Mouse (Mus musculus) limb, embryonic 13.5 days (tissue): ENCODE data around the gene Rhcg. TPM values are rescaled to one million over a fixed set of nuclear protein-coding genes. Genes with fewer than 3 reads are reported as not detected.

Source experiments
- ATAC-seq: fragments of 200-750 bp; cut with Nextera tagmentation; 2 replicates; pipeline ENCODE4 v1.8.0; 2017; ENCODE audit warnings: low read depth, moderate number of reproducible peaks, moderate TSS enrichment; ENCODE audit not compliant: low FRiP score
- H3K27ac ChIP-seq: fragments of 300-500 bp; sonication (generic); 2 replicates; pipeline ENCODE4 v1.5.1; 2015; ENCODE audit warnings: inconsistent platforms, mild to moderate bottlenecking, moderate library complexity
- H3K27me3 ChIP-seq: fragments of 300-500 bp; sonication (generic); 2 replicates; pipeline ENCODE4 v1.6.1; 2015; ENCODE audit warnings: mild to moderate bottlenecking, inconsistent platforms
- H3K36me3 ChIP-seq: fragments of 300-500 bp; sonication (generic); 2 replicates; pipeline ENCODE4 v1.6.1; 2015; ENCODE audit warnings: inconsistent platforms, mild to moderate bottlenecking, moderate library complexity
- H3K4me1 ChIP-seq: fragments of 300-500 bp; sonication (generic); 2 replicates; pipeline ENCODE4 v1.6.1; 2015; ENCODE audit warnings: inconsistent platforms
- H3K4me2 ChIP-seq: fragments of 300-500 bp; sonication (generic); replicated peaks from 2 replicates; pipeline ENCODE4 v1.6.1; 2015; ENCODE audit warnings: inconsistent platforms, mild to moderate bottlenecking, moderate library complexity
- H3K4me3 ChIP-seq: fragments of 300-500 bp; sonication (generic); 2 replicates; pipeline ENCODE4 v1.5.1; 2015; ENCODE audit warnings: moderate library complexity, mild to moderate bottlenecking, inconsistent platforms
- H3K9ac ChIP-seq: fragments of 300-500 bp; sonication (generic); 2 replicates; pipeline ENCODE4 v1.6.1; 2015; ENCODE audit warnings: mild to moderate bottlenecking, inconsistent platforms
- H3K9me3 ChIP-seq: fragments of 300-500 bp; sonication (generic); 2 replicates; pipeline ENCODE4 v1.6.1; 2016; ENCODE audit warnings: inconsistent platforms
- WGBS: fragments of 180-500 bp; shearing (Covaris S2); methylation state at CpG from one replicate; pipeline ENCODE4 v1.1.7; 2015; 5-methylcytosine and 5-hydroxymethylcytosine counted together
- polyA plus RNA-seq: library from polyadenylated mRNA; unstranded; fragments of >200 nt; fragmentation: Nextera tagmentation; extraction: Ambion mirVana; gene quantifications from 2 replicates; pipeline ENCODE4 v1.2.1, GENCODE M21; 2015

The Rhcg gene
- polyA plus RNA-seq, 1 experiment from 2014 or later = not detected

DNA sequence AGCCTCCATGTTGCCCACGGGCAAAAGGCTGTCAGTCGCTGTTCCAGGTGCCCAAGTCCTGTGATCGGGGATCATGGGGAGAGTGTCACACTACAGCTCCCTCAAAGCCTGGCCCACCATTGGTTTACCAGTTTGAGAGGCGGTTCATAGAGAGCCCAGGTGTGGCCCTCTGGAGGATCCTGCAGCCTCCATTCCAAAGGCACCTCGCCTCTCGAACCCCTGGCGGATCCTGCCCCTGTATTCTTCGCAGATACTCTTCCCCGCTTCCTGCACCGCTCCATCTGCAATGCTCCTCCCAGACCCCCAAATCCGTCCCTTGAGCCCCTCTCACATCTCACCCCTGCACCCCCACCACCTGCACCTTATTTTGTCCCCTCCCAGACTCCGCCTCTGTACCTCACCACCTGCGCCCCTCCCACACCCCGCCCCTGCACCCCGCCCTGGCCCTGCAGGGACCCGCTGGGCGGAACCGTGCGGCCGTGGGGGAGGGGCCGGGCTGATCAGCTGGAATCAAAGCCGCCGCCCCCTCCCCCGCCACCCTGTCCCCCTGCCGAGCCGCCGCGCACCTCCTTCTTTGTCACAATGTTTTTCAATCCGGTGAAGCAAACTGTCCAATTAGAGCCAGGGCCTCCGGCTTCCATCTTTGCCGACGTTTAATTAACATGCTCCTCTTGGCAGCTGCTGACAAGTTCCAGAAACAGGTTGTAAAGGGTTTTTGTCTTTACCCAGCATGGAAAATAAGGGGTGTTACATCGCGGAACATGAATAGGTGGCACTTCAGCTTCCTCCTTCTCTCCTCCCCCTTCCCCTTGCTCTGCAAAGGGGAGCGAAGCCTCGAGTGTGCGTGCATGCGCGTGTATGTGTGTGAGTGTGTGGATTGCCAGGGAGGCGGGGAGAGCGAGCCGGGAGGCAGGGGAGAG is 25.4 kb downstream of the Rhcg start:
- WGBS = under 1% methylated on average over 40 of the region's 42 CpGs
- Histone ChIP-seq H3K4me2 (peak overlapping the region; percentile 66), H3K27ac (no peak overlapping the region), H3K4me3 (peak overlapping the region; percentile 39), H3K27me3 (peaks cover 95% of the 10 kb centered on the region), H3K9ac (peak overlapping the region; percentile 15; the same call in 1 of the 2 replicates), H3K4me1 (peaks cover 16% of the 10 kb centered on the region), H3K36me3 (no peaks in the 10 kb centered on the region), H3K9me3 (peaks cover 8% of the 10 kb centered on the region)
- no peak; the same call in 1 of the 2 replicates for ATAC-seq

DNA sequence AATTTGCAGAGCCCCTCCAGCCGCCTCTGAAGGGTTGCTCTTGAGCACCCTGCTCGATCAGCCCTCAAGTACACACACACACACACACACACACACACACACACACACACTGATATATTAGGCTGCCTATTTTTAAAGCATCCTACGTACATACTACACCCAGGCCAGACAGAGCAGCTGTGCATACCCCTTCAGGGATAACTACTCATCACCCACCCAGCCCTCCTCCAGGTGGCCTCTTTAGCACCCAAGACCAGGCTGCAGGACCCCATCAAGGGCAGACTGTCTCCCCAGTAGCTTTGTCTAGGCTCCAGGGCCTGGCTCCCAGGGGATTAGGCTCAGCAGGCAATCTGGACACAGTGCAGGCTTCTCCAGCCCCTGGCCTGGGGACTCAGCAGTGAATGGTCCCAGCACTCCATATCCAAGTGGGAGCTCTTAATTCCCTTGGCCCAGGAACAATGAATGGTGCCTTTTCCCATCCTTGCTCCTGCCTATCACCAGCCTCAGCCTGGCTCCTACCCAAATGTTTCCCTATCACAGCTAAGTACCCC is 26.8 kb downstream of the Rhcg start:
- no peak overlapping the region for H3K9ac ChIP-seq
- H3K27ac ChIP-seq = no peak overlapping the region
- no peak overlapping the region for H3K4me2 ChIP-seq
- no peaks in the 10 kb centered on the region for H3K36me3 ChIP-seq
- H3K4me3 ChIP-seq = no peak overlapping the region
- H3K4me1 ChIP-seq = peaks cover 16% of the 10 kb centered on the region
- peaks cover 8% of the 10 kb centered on the region for H3K9me3 ChIP-seq
- 20% methylated on average over 3 of the region's 3 CpGs for WGBS
- no peak for ATAC-seq
- H3K27me3 ChIP-seq = peaks cover 89% of the 10 kb centered on the region

DNA sequence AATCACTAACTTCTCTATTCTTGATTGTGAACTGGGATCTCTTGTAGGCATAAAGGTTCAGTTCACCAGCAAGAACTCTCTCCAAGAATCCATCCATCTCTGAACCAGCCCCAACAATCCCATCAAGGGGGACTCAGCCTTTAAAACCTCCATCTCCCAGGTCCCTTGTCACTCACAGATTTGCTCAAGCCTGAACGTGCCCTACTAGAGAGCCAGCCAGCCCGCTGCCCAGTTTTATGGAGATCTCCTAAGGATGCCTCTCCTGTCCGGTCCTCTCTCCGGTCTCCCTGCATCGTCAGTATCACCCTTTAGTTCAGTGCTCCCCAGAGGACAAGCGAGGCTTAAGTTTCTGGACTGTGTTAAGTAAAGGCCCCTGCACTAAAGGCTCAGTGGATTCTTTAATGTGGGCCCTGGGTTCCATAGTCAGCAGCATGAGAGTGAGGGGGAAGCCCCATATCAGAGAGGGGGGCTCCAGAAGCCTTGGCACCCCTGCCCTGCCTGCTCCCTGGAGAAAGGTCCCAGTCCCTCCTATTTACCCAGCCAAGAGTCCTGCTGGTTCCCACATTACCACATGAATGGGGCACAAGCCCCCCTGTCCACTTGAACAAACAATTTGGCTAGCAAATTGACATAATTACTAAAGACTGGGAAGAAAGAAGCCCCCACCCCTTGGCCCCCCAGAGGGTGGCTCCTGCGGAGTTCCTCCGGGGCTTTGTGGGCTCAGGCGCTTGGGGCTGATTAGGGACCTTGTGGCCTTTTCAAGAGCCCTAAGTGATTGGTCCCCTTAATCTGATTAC is 27.5 kb downstream of the Rhcg start:
- Histone ChIP-seq H3K9ac (no peak overlapping the region), H3K9me3 (peaks cover 8% of the 10 kb centered on the region), H3K27ac (no peak overlapping the region), H3K4me2 (no peak overlapping the region), H3K27me3 (peaks cover 87% of the 10 kb centered on the region), H3K4me1 (peaks cover 16% of the 10 kb centered on the region), H3K36me3 (no peaks in the 10 kb centered on the region), H3K4me3 (no peak overlapping the region)
- 21% methylated on average over 9 of the region's 9 CpGs for WGBS
- no peak for ATAC-seq

DNA sequence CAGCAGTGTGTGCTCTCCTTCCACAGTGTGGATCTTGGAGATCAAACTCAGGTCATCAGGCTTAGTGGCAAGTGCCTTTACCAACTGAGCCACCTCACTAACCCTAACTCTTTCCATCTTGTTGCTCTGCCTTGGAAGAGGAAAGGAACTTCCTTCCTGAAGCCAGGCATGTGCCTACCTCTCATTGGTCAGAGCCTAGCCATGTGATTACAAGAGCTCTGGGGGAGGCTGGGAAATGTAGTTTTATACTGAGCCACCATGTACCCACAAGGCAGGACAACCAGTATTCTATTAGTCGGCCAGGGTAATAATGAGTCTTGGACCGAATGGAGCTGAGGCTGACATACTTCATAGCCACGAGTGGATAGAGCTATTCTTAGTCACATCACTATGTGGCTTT is 29.2 kb downstream of the Rhcg start:
- Histone ChIP-seq H3K4me3 (no peak overlapping the region), H3K27me3 (peaks cover 86% of the 10 kb centered on the region), H3K4me1 (peaks cover 16% of the 10 kb centered on the region), H3K9ac (no peak overlapping the region), H3K27ac (no peak overlapping the region), H3K9me3 (peaks cover 8% of the 10 kb centered on the region), H3K4me2 (no peak overlapping the region), H3K36me3 (no peaks in the 10 kb centered on the region)
- WGBS = 81% methylated on average over 3 of the region's 3 CpGs
- ATAC-seq = no peak

DNA sequence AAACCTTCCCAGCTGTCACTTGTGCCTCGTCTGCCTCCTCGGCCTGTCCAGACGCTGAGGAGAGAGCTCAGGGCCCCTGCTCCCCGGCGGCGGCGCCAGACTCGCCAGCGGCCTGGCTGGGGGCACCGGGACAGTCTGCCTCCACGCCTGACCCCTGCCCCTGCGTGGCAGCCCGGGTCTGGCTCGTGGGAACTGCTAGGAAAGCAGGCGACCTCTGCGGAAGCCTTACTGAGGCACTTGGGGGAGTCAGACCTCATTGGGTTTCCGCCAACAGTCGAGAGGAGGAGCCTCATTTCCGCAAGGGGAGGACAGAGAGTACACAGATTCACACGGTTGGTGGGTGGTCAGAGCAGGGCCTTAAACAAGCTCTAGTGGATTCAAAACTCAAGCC is 38.6 kb downstream of the Rhcg start:
- Histone ChIP-seq H3K9me3 (no peaks in the 10 kb centered on the region), H3K27me3 (peaks cover 95% of the 10 kb centered on the region), H3K4me2 (peak overlapping the region; percentile 59), H3K27ac (no peak overlapping the region), H3K36me3 (no peaks in the 10 kb centered on the region), H3K4me3 (peak overlapping the region; percentile 25), H3K4me1 (peaks cover 18% of the 10 kb centered on the region), H3K9ac (peak overlapping the region; percentile 55; the same call in 1 of the 2 replicates)
- ATAC-seq = peak; percentile 40; the same call in 1 of the 2 replicates
- under 1% methylated on average over 20 of the region's 20 CpGs for WGBS

DNA sequence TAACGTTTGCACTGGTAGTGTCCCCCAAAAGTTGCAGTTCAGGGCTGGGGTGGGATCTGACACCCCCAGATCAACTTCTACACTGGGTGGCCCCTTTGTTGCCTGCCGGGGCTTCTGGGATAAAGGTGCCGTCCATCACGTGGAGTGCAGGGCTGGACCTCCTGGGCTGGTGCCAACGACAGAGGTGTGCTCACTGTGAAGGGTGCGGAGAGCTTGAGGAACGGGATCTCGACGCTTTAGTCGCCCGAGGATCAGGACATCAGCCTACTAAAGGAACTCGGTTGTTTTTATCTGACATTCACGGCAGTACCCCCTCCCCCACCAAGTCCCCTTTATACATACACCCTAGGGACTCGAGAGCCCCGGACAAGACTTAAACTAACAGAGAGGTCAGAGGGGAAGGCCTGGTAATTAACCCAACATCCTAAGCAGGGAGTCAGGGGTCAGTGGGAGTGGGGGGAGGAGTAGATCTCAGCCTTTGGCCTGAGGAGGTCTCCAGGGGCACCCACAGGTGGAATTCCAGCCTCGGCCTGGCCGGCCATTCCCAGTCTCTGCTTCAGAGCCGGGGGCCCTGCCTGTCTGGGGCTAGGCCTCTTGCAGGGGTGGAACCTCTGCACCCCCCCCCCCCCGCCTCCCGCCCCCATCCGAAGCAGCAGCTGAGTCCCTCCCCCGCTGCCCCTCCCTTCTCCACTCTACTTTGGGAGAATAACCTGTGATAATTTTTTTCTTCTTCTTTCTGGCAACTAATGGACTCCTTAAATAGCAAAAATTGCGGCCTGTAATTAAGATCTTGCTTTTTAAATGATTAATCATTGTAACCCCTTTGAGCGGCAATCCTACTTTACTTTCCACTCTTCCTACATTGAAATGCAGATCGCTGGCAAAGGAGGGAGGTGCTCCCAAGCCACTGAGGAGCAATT is 39.3 kb downstream of the Rhcg start:
- Histone ChIP-seq H3K27ac (no peak overlapping the region), H3K36me3 (no peaks in the 10 kb centered on the region), H3K4me2 (peak overlapping the region; percentile 59), H3K9me3 (no peaks in the 10 kb centered on the region), H3K27me3 (peaks cover 97% of the 10 kb centered on the region), H3K4me3 (peak overlapping the region; percentile 25), H3K4me1 (peaks cover 18% of the 10 kb centered on the region), H3K9ac (no peak overlapping the region; the same call in 1 of the 2 replicates)
- WGBS = 4% methylated on average over 24 of the region's 25 CpGs
- ATAC-seq = 0 out of 2 replicates have a peak, but pooled peaks have one; percentile 28

DNA sequence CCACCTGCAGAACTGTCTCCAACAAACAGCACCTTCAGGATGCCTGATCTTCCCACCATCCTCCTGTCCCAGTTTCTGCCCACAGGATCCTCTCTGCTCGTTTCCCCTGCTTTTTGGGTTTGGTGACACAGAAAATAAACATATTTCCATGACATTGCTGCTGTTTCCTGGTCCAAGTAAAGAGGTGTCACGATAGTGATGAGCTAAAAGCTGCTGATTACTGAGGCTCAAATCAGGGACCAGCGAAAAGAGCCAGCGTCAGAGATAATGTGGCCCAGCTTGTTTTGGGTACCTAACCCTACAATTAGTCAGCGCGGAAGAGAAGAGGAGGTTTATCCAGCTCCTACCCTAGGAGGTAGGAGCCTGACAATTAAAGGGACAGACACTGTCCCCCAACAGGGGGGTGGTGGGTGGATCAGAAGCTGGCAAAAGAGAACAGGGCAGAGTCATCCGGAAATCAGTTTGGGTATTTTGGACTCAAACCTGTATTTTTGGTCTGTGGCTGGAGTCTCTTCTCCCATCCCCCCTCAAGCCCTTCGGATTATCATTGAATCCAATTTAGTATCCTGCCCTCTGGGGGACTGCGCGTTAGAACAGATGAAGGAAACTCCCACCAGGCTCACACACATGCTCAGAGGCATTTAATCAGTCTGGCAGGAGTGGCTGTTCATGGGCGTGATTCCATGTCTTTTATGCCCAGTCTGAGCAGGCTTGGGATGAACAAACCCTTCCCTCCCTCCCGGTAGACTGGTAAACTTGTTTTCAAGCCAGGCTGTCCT is 40.2 kb downstream of the Rhcg start:
- ATAC-seq = no peak

DNA sequence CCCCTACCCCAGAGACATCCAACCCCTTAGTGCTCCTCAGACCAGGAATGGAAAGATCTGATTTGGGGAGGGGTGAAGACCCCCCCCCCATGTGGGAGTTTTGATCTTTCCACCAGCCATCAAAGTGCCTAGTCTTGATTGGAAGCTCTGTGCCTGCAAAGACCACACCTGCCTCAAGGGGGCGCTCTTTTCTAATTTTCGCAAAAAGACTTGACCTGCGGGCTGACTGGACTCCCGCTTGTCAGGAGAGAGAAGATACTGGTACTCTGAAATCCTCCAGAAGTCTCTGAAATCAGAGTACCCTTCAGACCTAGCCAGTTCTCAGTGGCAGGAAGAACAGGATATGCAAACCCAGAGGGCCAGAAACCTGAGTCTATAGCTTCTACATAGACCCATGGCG is 40.8 kb downstream of the Rhcg start:
- Histone ChIP-seq H3K27ac (no peak overlapping the region), H3K4me1 (peaks cover 18% of the 10 kb centered on the region), H3K4me3 (no peak overlapping the region), H3K4me2 (no peak overlapping the region), H3K9ac (no peak overlapping the region), H3K27me3 (peaks cover 95% of the 10 kb centered on the region), H3K36me3 (no peaks in the 10 kb centered on the region), H3K9me3 (no peaks in the 10 kb centered on the region)
- ATAC-seq = no peak
- 1% methylated on average over 5 of the region's 5 CpGs for WGBS

More for the DNA sequence above, 40.2 kb downstream of the Rhcg start:
- 5% methylated on average over 12 of the region's 12 CpGs for WGBS
- no peaks in the 10 kb centered on the region for H3K36me3 ChIP-seq
- H3K4me1 ChIP-seq = peaks cover 18% of the 10 kb centered on the region
- no peak overlapping the region for H3K27ac ChIP-seq
- H3K27me3 ChIP-seq = peaks cover 96% of the 10 kb centered on the region
- H3K4me3 ChIP-seq = no peak overlapping the region
- peak overlapping the region; percentile 59; the same call in 1 of the 2 replicates for H3K4me2 ChIP-seq
- no peaks in the 10 kb centered on the region for H3K9me3 ChIP-seq
- no peak overlapping the region for H3K9ac ChIP-seq

DNA sequence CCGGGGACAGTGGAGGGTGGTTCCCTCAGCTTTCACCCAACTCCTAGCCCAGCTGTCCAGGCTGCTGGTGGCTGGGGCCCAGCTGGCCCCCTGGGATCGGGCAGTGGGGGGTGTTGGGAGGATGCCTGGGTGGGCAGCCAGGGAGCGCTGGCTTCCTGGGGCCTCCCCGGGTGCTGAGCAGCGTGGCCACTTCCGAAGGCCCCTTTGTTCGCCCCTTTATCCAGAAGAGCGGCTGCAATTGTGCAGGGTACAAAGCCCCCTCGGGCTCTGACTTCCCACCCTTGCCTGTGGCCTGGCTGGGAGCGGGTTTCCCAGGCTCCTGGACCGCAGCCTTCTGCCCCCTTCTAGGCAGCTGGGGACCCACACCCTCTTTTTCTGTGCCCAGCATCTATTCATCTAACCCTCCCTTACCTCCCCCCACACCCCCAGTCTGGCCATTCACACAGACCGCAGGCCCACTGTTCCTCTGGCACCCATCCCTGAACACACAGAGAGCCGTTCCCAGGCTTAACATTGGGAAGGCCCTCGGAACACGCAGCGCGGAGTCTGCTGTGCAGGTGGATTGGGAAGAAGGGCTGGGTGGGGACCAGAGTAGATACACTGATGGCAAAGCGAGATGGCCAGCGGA is 45.2 kb downstream of the Rhcg start:
- Histone ChIP-seq H3K4me1 (no peaks in the 10 kb centered on the region), H3K4me3 (no peak overlapping the region), H3K9ac (no peak overlapping the region), H3K36me3 (no peaks in the 10 kb centered on the region), H3K4me2 (no peak overlapping the region), H3K27ac (no peak overlapping the region), H3K9me3 (no peaks in the 10 kb centered on the region), H3K27me3 (peaks cover 77% of the 10 kb centered on the region)
- WGBS = 70% methylated on average over 19 of the region's 19 CpGs
- no peak for ATAC-seq

DNA sequence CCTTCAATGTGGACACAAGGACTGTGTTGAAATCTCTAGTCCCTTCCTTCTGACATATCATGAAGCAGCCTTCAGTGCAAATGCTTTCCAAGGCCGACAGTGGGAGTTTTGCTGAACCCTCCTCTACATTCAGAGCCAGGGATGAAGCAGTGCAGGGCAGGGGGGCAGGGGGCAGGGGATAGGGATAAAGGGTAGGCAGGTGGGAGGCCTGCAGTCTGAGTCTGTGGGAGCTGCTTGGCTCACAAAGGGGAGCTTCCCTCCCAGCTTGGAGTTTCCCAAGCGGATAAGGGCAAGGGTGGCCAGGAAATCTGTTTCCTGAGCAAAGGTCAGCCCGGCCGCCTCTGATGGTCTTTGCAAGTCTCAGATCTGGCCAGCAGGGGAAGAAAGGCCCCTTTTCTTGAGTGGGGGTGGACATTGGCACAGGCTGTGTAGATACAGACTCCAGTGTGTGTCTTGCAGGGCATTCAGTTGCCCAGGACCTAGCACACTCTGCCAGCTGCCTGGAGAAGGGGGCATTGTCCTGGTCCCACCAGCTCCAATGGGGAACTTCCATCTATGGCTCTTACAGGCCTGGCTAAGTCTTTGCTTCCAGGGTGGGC is 48.4 kb downstream of the Rhcg start:
- no peak overlapping the region for H3K27ac ChIP-seq
- peaks cover 70% of the 10 kb centered on the region for H3K27me3 ChIP-seq
- no peak for ATAC-seq
- no peaks in the 10 kb centered on the region for H3K36me3 ChIP-seq
- H3K9ac ChIP-seq = no peak overlapping the region
- 55% methylated on average over 4 of the region's 4 CpGs for WGBS
- no peaks in the 10 kb centered on the region for H3K9me3 ChIP-seq
- no peak overlapping the region for H3K4me3 ChIP-seq
- H3K4me2 ChIP-seq = no peak overlapping the region
- no peaks in the 10 kb centered on the region for H3K4me1 ChIP-seq
